14 mouse cellular contexts compared by ENCODE assay signal in the genomic region with DNA sequence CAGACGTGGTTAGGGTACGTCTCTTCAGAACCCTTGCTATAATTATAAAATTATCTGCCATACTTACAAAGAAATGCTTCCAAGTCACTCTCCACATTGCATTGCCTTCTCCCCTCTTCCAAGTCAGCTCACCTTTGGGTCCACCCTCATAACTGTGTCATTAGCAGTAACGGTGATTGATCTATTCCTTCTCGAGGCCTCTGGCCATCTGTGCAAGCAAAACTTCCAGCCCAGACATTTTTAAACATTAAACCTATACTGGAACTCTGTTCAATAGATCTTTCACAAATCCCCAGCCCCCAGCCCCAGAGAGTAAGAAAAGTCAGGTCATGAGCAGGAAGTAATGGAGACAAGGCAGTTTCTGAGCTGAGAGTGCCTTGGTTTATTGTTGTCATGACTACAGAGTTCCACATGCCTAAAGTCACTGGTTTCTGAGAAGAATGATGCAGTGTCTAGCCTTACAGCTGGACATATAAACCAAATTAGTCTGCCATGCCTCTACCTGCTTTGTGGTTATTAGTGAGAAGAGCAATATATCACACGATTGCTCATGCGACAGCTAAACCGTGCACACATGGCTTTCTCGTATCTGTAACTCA.
A peak's percentile ranks its signal among the peaks of the same experiment; 100 is the strongest.
DNase-seq lines count a peak whose midpoint lies in the region; ATAC-seq lines count a peak whose summit lies in the region.
"Had no signal": no experiment of that assay in that cellular context is flagged by ENCODE, and none has a peak within 500 bp of the region (broad histone marks: within the 10 kb centered on the region; RNA-seq: fewer than 3 reads in every experiment).

No protein-coding gene starts in this region.

- H3K27me3 ChIP-seq in midbrain, embryonic 11.5 days (ENCODE audit: control insufficient read depth, insufficient read depth, low read length), result no peaks in the 10 kb centered on the region
- H3K27me3 ChIP-seq in midbrain, embryonic 10.5 days (ENCODE audit: low read depth, poor library complexity, severe bottlenecking), result no peaks in the 10 kb centered on the region
- no peaks in the 10 kb centered on the region for H3K27me3 ChIP-seq in hindbrain, embryonic 15.5 days
- H3K27me3 ChIP-seq in neural tube, embryonic 12.5 days (replicated peaks), result no peaks in the 10 kb centered on the region
- H3K27me3 ChIP-seq: CH12.LX had no signal

- H3K9me3 ChIP-seq in midbrain, embryonic 11.5 days (ENCODE audit: control insufficient read depth, low read length), result no peaks in the 10 kb centered on the region
- no peaks in the 10 kb centered on the region for H3K9me3 ChIP-seq in midbrain, embryonic 10.5 days (replicated peaks)
- H3K9me3 ChIP-seq in hindbrain, embryonic 15.5 days, result no peaks in the 10 kb centered on the region
- H3K9me3 ChIP-seq in neural tube, embryonic 12.5 days, result no peaks in the 10 kb centered on the region

- no peak overlapping the region for H3K4me2 ChIP-seq in midbrain, embryonic 11.5 days
- H3K4me2 ChIP-seq in hindbrain, embryonic 15.5 days, result no peak overlapping the region
- no peak overlapping the region for H3K4me2 ChIP-seq in neural tube, embryonic 12.5 days (replicated peaks)

- intact Hi-C loops in left cerebral cortex, postnatal 10 days (cut with DNase I), result no loop called here

- no peak overlapping the region for H3K9ac ChIP-seq in midbrain, embryonic 11.5 days (ENCODE audit: low read length)
- no peak overlapping the region for H3K9ac ChIP-seq in hindbrain, embryonic 15.5 days
- no peak overlapping the region for H3K9ac ChIP-seq in neural tube, embryonic 12.5 days
- H3K9ac ChIP-seq: liver, postnatal 0 days had no signal

- DNase-seq in midbrain, embryonic 11.5 days (ENCODE audit: low spot score, missing footprints), result peak; percentile 81
- no peak for DNase-seq in midbrain, embryonic 10.5 days (ENCODE audit: low spot score)
- DNase-seq in embryo, embryonic 9.5 days (ENCODE audit: extremely low spot score), result peak; percentile 25
- no peak for DNase-seq in left cerebral cortex, postnatal 10 days (ENCODE audit: extremely low spot score in 1 of 2, low spot score in 2 of 2)
- no peak for DNase-seq in cerebellum, adult 9-10 months
- DNase-seq: adrenal gland, postnatal 10 days; heart, adult 18-20 months; heart, postnatal 10 days; kidney, adult 8-10 months; liver, postnatal 0 days; right cerebral cortex, postnatal 4 days had no signal

- H3K27ac ChIP-seq in midbrain, embryonic 11.5 days (ENCODE audit: low read depth, low read length), result no peak overlapping the region
- no peak overlapping the region for H3K27ac ChIP-seq in midbrain, embryonic 10.5 days (replicated peaks)
- no peak overlapping the region for H3K27ac ChIP-seq in hindbrain, embryonic 15.5 days (replicated peaks)
- no peak overlapping the region for H3K27ac ChIP-seq in neural tube, embryonic 12.5 days

- H3K4me1 ChIP-seq in midbrain, embryonic 11.5 days (ENCODE audit: control insufficient read depth, insufficient read depth, low read length), result no peaks in the 10 kb centered on the region
- H3K4me1 ChIP-seq in midbrain, embryonic 10.5 days, result peaks cover 5% of the 10 kb centered on the region; the same call in 1 of the 2 replicates
- H3K4me1 ChIP-seq in hindbrain, embryonic 15.5 days (replicated peaks), result peaks cover 10% of the 10 kb centered on the region; the same call in 1 of the 2 replicates
- H3K4me1 ChIP-seq in neural tube, embryonic 12.5 days, result peaks cover 11% of the 10 kb centered on the region

- H3K36me3 ChIP-seq in midbrain, embryonic 11.5 days (ENCODE audit: control insufficient read depth, insufficient read depth, low read length), result no peaks in the 10 kb centered on the region
- no peaks in the 10 kb centered on the region for H3K36me3 ChIP-seq in midbrain, embryonic 10.5 days
- no peaks in the 10 kb centered on the region for H3K36me3 ChIP-seq in hindbrain, embryonic 15.5 days
- no peaks in the 10 kb centered on the region for H3K36me3 ChIP-seq in neural tube, embryonic 12.5 days

- WGBS in midbrain, embryonic 11.5 days, result 89% methylated on average over 8 of the region's 8 CpGs
- WGBS in midbrain, embryonic 10.5 days, result 89% methylated on average over 8 of the region's 8 CpGs
- 62% methylated on average over 8 of the region's 8 CpGs for WGBS in hindbrain, embryonic 15.5 days
- 47% methylated on average over 8 of the region's 8 CpGs for WGBS in neural tube, embryonic 12.5 days

- H3K4me3 ChIP-seq in midbrain, embryonic 11.5 days (ENCODE audit: low read depth, low read length), result no peak overlapping the region
- H3K4me3 ChIP-seq in midbrain, embryonic 10.5 days, result no peak overlapping the region
- H3K4me3 ChIP-seq in hindbrain, embryonic 15.5 days, result no peak overlapping the region
- H3K4me3 ChIP-seq in neural tube, embryonic 12.5 days, result no peak overlapping the region

- ATAC-seq in midbrain, embryonic 11.5 days (ENCODE audit: low FRiP score), result no peak
- ATAC-seq in hindbrain, embryonic 15.5 days (ENCODE audit: low FRiP score, low read depth), result peak; percentile 45; the same call in 1 of the 2 replicates
- ATAC-seq in neural tube, embryonic 12.5 days (ENCODE audit: low FRiP score, low read depth), result peak; percentile 63
- ATAC-seq: liver, postnatal 0 days had no signal

Comparison
In these comparisons a context has a peak if more than half of its experiments do, and no peak if none do; other contexts are left out.
1. DNase-seq: peak in midbrain, embryonic 11.5 days (single experiment) and embryo, embryonic 9.5 days (single experiment); none in midbrain, embryonic 10.5 days (single experiment), left cerebral cortex, postnatal 10 days (0 of 2) and cerebellum, adult 9-10 months (single experiment).